Mouse (Mus musculus) myocyte (in vitro differentiated cells): ENCODE data around the gene Efcab11.

Source experiments
- E2F4 ChIP-seq: IDR thresholded peaks from one replicate; pipeline ENCODE4 v1.6.1; 2011; ENCODE audit warnings: mild to moderate bottlenecking, control low read depth, moderate library complexity; ENCODE audit not compliant: insufficient read depth
- MAX ChIP-seq: IDR thresholded peaks from one replicate; pipeline ENCODE4 v1.6.1; 2011; ENCODE audit warnings: low read depth, mild to moderate bottlenecking, control low read depth
- MYOD1 ChIP-seq, 3 experiments: IDR thresholded peaks; one replicate each; pipeline ENCODE4 v1.6.1; 2011; ENCODE audit warnings: control low read depth in 2 of 3, low read depth in 2 of 3, mild to moderate bottlenecking in 2 of 3, moderate library complexity in 1 of 3; ENCODE audit not compliant: insufficient read length in 2 of 3, control insufficient read depth in 1 of 3
- MYOG ChIP-seq, 3 experiments: IDR thresholded peaks; one replicate each; pipeline ENCODE4 v1.6.1; 2011; ENCODE audit warnings: control low read depth in 2 of 3, low read depth in 2 of 3, mild to moderate bottlenecking in 2 of 3; ENCODE audit not compliant: insufficient read length in 2 of 3, control insufficient read depth in 1 of 3, insufficient read depth in 1 of 3
- POLR2A ChIP-seq: IDR thresholded peaks from one replicate; pipeline ENCODE4 v1.6.1; 2011; ENCODE audit warnings: low read depth, mild to moderate bottlenecking, control low read depth, moderate library complexity; ENCODE audit not compliant: insufficient read length
- POLR2AphosphoS2 ChIP-seq: IDR thresholded peaks from one replicate; pipeline ENCODE4 v1.6.1; 2011; ENCODE audit warnings: low read depth, control low read depth; ENCODE audit not compliant: insufficient read length
- REST ChIP-seq: IDR thresholded peaks from one replicate; pipeline ENCODE4 v1.6.1; 2011; ENCODE audit warnings: mild to moderate bottlenecking, control low read depth, moderate library complexity; ENCODE audit not compliant: insufficient read depth, insufficient read length
- TCF12 ChIP-seq: IDR thresholded peaks from one replicate; pipeline ENCODE4 v1.6.1; 2011; ENCODE audit warnings: mild to moderate bottlenecking, control low read depth; ENCODE audit not compliant: poor library complexity, insufficient read depth, severe bottlenecking
- USF1 ChIP-seq: IDR thresholded peaks from one replicate; pipeline ENCODE4 v1.6.1; 2011; ENCODE audit warnings: low read depth, mild to moderate bottlenecking, control low read depth, moderate library complexity

- TF ChIP-seq POLR2A (no peak), USF1 (no peak), MYOD1 (IDR thresholded peaks at IDR 0.05; ENCODE audit: control insufficient read depth in 1 of 3, insufficient read length in 2 of 3, low read depth in 2 of 3) (no peak), TCF12 (no peak), MAX (no peak), POLR2AphosphoS2 (no peak), E2F4 (no peak), MYOG (IDR thresholded peaks at IDR 0.05; ENCODE audit: control insufficient read depth in 1 of 3, insufficient read depth in 1 of 3, insufficient read length in 2 of 3, low read depth in 2 of 3) (no peak), REST (no peak)
Measured at GRCm38 (mm10) chr12:99756213-99756612, 128.0 kb downstream of the Efcab11 start.
